Mouse (Mus musculus) CH12.LX (cell line): ENCODE measurements at regions not wholly inside any gene's neighbourhood (a gene's known extent, or its start where the extent isn't known, plus 50 kb on each side); places are given as distances from the start of the nearest gene placed in this dataset.

Experiments
- CTCF ChIP-seq, 2 experiments: IDR thresholded peaks in 1 of 2; conservative IDR thresholded peaks in 1 of 2; 2 replicates each; pipeline ENCODE4 v1.5.1; 2011 to 2012; ENCODE audit warnings: low read depth in 2 of 2, low read length in 2 of 2, improper control_type of control experiment in 1 of 2, inconsistent platforms in 1 of 2, mild to moderate bottlenecking in 1 of 2, moderate library complexity in 1 of 2
- ELF1 ChIP-seq: IDR thresholded peaks from 2 replicates; pipeline ENCODE4 v1.6.1; 2014; ENCODE audit warnings: low read depth, mild to moderate bottlenecking, inconsistent platforms, low read length, improper control_type of control experiment
- MEF2A ChIP-seq: IDR thresholded peaks from 2 replicates; pipeline ENCODE4 v1.6.1; 2014; ENCODE audit warnings: low read depth, mild to moderate bottlenecking, inconsistent platforms, low read length, improper control_type of control experiment, borderline replicate concordance
- POLR2AphosphoS2 ChIP-seq: IDR thresholded peaks from 2 replicates; pipeline ENCODE4 v1.6.1; 2011; ENCODE audit warnings: low read depth, low read length, improper control_type of control experiment
- USF2 ChIP-seq: conservative IDR thresholded peaks from 2 replicates; pipeline ENCODE4 v1.6.1; 2011; ENCODE audit warnings: low read depth, low read length, improper control_type of control experiment
- ZNF384 ChIP-seq: IDR thresholded peaks from 2 replicates; pipeline ENCODE4 v1.6.1; 2012; ENCODE audit warnings: low read depth, low read length, improper control_type of control experiment, inconsistent platforms

DNA sequence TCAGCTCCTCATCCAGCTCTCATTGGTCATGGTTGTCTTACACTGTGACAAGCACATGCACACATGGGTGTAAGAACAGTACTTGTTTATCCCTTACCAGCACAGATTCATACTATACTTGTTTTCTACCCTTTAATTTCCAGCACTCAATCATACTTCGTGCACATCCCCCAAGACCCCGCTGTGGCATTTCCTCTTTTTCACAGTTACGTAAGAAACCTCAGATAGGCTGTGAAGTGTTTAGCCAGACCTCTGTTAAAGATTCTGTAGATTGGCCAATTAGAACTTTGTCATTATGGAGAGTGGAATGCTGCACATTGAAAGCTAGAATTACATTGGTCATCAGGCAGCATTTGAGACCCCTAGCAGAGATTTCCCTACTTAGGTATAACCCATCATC is 305.9 kb upstream of the Kdm8 start:
- TF ChIP-seq USF2 (no peak), MEF2A (no peak), CTCF (conservative IDR thresholded peaks at IDR 0.05 in 1 of 2, IDR thresholded peaks at IDR 0.05 in 1 of 2; ENCODE audit: low read depth in 2 of 2, low read length in 2 of 2) (no peak), ZNF384 (no peak), POLR2AphosphoS2 (no peak), ELF1 (no peak)
